Mouse (Mus musculus) embryonic facial prominence, embryonic 13.5 days (tissue): ENCODE measurements around the gene Rere. TPM values are rescaled to one million over a fixed set of nuclear protein-coding genes. Genes with fewer than 3 reads are reported as not detected.

ENCODE experiments used
- ATAC-seq: fragments of 200-750 bp; cut with Nextera tagmentation; 2 replicates; pipeline ENCODE4 v1.8.0; 2017; ENCODE audit warnings: low read depth; ENCODE audit not compliant: insufficient number of reproducible peaks, insufficient read depth, low FRiP score, low TSS enrichment
- H3K27ac ChIP-seq: fragments of 300-500 bp; sonication (generic); 2 replicates; pipeline ENCODE4 v1.5.1; 2015; ENCODE audit warnings: moderate library complexity, mild to moderate bottlenecking, inconsistent platforms
- H3K27me3 ChIP-seq: fragments of 300-500 bp; sonication (generic); 2 replicates; pipeline ENCODE4 v1.6.1; 2015; ENCODE audit warnings: mild to moderate bottlenecking, inconsistent platforms
- H3K36me3 ChIP-seq: fragments of 300-500 bp; sonication (generic); 2 replicates; pipeline ENCODE4 v1.6.1; 2015; ENCODE audit warnings: mild to moderate bottlenecking, inconsistent platforms
- H3K4me1 ChIP-seq: fragments of 300-500 bp; sonication (generic); 2 replicates; pipeline ENCODE4 v1.6.1; 2015; ENCODE audit warnings: inconsistent platforms
- H3K4me2 ChIP-seq: fragments of 300-500 bp; sonication (generic); 2 replicates; pipeline ENCODE4 v1.6.1; 2015; ENCODE audit warnings: moderate library complexity, mild to moderate bottlenecking, inconsistent platforms
- H3K4me3 ChIP-seq: fragments of 300-500 bp; sonication (generic); 2 replicates; pipeline ENCODE4 v1.5.1; 2015; ENCODE audit warnings: mild to moderate bottlenecking, inconsistent platforms
- H3K9ac ChIP-seq: fragments of 300-500 bp; sonication (generic); 2 replicates; pipeline ENCODE4 v1.6.1; 2015; ENCODE audit warnings: mild to moderate bottlenecking, inconsistent platforms
- H3K9me3 ChIP-seq: fragments of 300-500 bp; sonication (generic); 2 replicates; pipeline ENCODE4 v1.6.1; 2016; ENCODE audit warnings: inconsistent platforms
- WGBS: fragments of 180-500 bp; shearing (Covaris S2); methylation state at CpG from one replicate; pipeline ENCODE4 v1.1.7; 2015; ENCODE audit warnings: mixed read lengths; 5-methylcytosine and 5-hydroxymethylcytosine counted together
- polyA plus RNA-seq: library from polyadenylated mRNA; unstranded; fragments of >200 nt; fragmentation: Nextera tagmentation; extraction: Ambion mirVana; gene quantifications from 2 replicates; pipeline ENCODE4 v1.2.1, GENCODE M21; 2015

Gene Rere
- polyA plus RNA-seq, 1 experiment from 2014 or later = 23.3 TPM

DNA sequence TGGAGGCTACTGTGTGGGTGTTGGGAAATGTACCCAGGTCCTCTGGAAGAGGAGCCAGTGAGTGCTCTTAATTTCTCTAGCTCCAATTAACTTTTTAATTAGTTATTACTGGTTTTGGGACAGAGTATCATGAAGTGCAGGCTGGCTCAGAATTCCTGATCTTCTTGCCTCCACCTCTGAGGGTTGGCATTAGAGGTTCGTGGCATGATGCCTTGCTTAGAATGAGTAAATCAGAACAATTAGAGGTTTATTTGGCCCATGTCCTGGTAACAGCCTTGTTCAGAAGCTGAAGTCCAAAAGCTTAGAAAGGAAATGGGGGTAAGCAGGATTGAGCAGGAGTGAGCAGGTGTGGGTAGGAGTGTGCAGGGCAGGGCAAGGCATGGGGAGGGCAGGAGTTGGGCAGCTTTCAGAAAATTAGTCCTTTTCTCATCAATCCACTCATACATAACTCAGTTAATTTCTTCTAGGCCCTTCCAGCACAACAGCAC lies 94.0 kb downstream of the Rere start:
- no peaks in the 10 kb centered on the region for H3K27me3 ChIP-seq
- ATAC-seq = no peak
- 78% methylated on average over 1 of the region's 1 CpGs for WGBS
- H3K4me3 ChIP-seq = no peak overlapping the region
- no peak overlapping the region for H3K9ac ChIP-seq
- H3K9me3 ChIP-seq = no peaks in the 10 kb centered on the region
- H3K4me1 ChIP-seq = peaks cover 57% of the 10 kb centered on the region
- H3K27ac ChIP-seq = no peak overlapping the region
- H3K36me3 ChIP-seq = no peaks in the 10 kb centered on the region
- no peak overlapping the region for H3K4me2 ChIP-seq

GRCm38 (mm10) chr4:150379313-150379712 lies 97.9 kb downstream of the Rere start:
- no peak for ATAC-seq
- WGBS = 74% methylated on average over 6 of the region's 6 CpGs

DNA sequence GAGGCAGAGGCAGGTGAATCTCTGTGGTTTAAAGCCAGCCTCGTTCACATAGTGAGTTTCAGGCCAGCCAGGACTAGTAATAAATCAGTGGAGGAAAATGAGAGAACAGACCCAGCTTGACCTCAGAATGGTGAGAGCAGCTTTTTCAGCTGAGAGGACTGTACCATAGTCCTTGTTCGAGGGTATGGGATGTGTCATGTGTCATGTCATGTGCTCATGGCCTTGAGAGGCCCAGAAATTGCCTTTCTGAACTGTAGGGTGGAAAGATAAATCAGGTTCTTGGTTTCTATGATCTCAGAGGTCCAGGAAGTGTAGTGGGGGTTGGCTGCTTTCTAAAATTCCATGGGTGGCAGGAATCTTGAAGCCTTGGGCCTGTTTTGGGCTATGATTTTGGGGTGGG lies 98.3 kb downstream of the Rere start:
- Histone ChIP-seq H3K9me3 (no peaks in the 10 kb centered on the region), H3K4me2 (no peak overlapping the region), H3K4me3 (no peak overlapping the region), H3K27ac (no peak overlapping the region), H3K4me1 (peaks cover 40% of the 10 kb centered on the region), H3K36me3 (no peaks in the 10 kb centered on the region), H3K27me3 (no peaks in the 10 kb centered on the region), H3K9ac (no peak overlapping the region)
- no peak for ATAC-seq
- 70% methylated on average over 2 of the region's 2 CpGs for WGBS

More at GRCm38 (mm10) chr4:150379313-150379712, 97.9 kb downstream of the Rere start:
- H3K9me3 ChIP-seq = no peaks in the 10 kb centered on the region
- H3K4me1 ChIP-seq = peaks cover 42% of the 10 kb centered on the region
- H3K27me3 ChIP-seq = no peaks in the 10 kb centered on the region
- no peaks in the 10 kb centered on the region for H3K36me3 ChIP-seq
- H3K9ac ChIP-seq = no peak overlapping the region
- no peak overlapping the region for H3K4me2 ChIP-seq
- H3K4me3 ChIP-seq = no peak overlapping the region
- H3K27ac ChIP-seq = no peak overlapping the region

DNA sequence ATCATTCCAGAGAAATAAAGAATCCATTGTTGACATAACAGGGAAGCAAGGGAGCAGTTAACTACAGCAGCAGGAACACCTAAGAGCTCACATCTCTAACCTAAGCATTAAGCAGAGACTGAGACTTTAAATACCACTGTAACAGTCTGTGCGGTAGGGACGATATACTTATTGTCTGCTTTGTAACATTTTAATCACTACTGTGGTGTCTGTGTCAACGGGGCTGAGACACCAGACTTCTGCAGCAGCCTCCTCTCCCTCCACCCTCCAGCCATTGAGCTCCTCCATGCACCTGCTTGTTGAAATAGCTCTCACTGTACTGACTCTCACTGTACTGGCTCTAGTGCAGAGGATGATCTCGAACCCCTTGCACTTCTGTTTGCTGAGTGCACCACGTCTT lies 98.8 kb downstream of the Rere start:
- H3K27ac ChIP-seq = no peak overlapping the region
- WGBS = 78% methylated on average over 5 of the region's 5 CpGs

GRCm38 (mm10) chr4:150382504-150382903 lies 101.1 kb downstream of the Rere start:
- no peak for ATAC-seq
- Histone ChIP-seq H3K27ac (no peak overlapping the region), H3K4me1 (peaks cover 31% of the 10 kb centered on the region), H3K9ac (no peak overlapping the region), H3K4me3 (no peak overlapping the region), H3K27me3 (no peaks in the 10 kb centered on the region), H3K4me2 (no peak overlapping the region), H3K9me3 (no peaks in the 10 kb centered on the region), H3K36me3 (no peaks in the 10 kb centered on the region)
- WGBS = 84% methylated on average over 3 of the region's 3 CpGs

More for the DNA sequence above, 98.8 kb downstream of the Rere start:
- H3K4me2 ChIP-seq = no peak overlapping the region
- peaks cover 35% of the 10 kb centered on the region for H3K4me1 ChIP-seq
- no peaks in the 10 kb centered on the region for H3K27me3 ChIP-seq
- H3K4me3 ChIP-seq = no peak overlapping the region
- H3K36me3 ChIP-seq = no peaks in the 10 kb centered on the region
- ATAC-seq = no peak
- H3K9ac ChIP-seq = no peak overlapping the region
- no peaks in the 10 kb centered on the region for H3K9me3 ChIP-seq

DNA sequence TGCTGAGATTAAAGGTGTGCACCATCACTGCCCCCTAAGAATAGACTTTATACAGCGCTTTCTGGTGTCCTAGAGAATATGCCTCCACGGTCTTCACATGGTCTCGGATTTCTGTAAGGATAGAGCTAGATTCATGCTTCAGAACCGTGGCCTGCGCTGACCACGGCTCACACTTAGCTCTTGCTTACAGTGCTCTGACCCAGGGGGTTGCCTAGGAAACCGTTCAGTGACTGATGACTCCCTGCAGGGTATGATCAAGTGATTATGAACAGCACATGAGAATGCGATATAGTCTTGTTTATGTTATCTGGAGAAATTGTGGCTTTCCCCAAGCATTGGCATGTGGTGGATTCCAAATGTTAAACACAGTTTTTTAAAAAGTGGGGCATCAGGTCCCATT lies 103.0 kb downstream of the Rere start:
- WGBS = 54% methylated on average over 8 of the region's 8 CpGs
- Histone ChIP-seq H3K27me3 (no peaks in the 10 kb centered on the region), H3K36me3 (peaks cover 6% of the 10 kb centered on the region; the same call in 1 of the 2 replicates), H3K27ac (no peak overlapping the region), H3K4me2 (no peak overlapping the region), H3K9ac (no peak overlapping the region), H3K9me3 (no peaks in the 10 kb centered on the region), H3K4me3 (no peak overlapping the region), H3K4me1 (peaks cover 36% of the 10 kb centered on the region)
- no peak for ATAC-seq

- Histone ChIP-seq H3K4me2 (no peak overlapping the region), H3K27ac (no peak overlapping the region), H3K4me3 (no peak overlapping the region), H3K9ac (no peak overlapping the region), H3K4me1 (peaks cover 35% of the 10 kb centered on the region), H3K9me3 (no peaks in the 10 kb centered on the region), H3K27me3 (no peaks in the 10 kb centered on the region), H3K36me3 (peaks cover 6% of the 10 kb centered on the region; the same call in 1 of the 2 replicates)
- no peak for ATAC-seq
- WGBS = 65% methylated on average over 3 of the region's 3 CpGs
These were observed 103.5 kb downstream of the Rere start for GRCm38 (mm10) chr4:150384899-150385298.

- Histone ChIP-seq H3K4me2 (no peak overlapping the region), H3K4me1 (peaks cover 39% of the 10 kb centered on the region), H3K4me3 (no peak overlapping the region), H3K27ac (no peak overlapping the region), H3K9ac (no peak overlapping the region), H3K9me3 (no peaks in the 10 kb centered on the region), H3K36me3 (peaks cover 6% of the 10 kb centered on the region; the same call in 1 of the 2 replicates), H3K27me3 (no peaks in the 10 kb centered on the region)
- 34% methylated on average over 3 of the region's 3 CpGs for WGBS
- ATAC-seq = no peak
These were observed 107.1 kb downstream of the Rere start for GRCm38 (mm10) chr4:150388518-150388917.

GRCm38 (mm10) chr4:150393607-150394006 lies 112.2 kb downstream of the Rere start:
- no peak overlapping the region for H3K9ac ChIP-seq
- no peak overlapping the region for H3K4me3 ChIP-seq
- H3K4me1 ChIP-seq = peaks cover 71% of the 10 kb centered on the region

GRCm38 (mm10) chr4:150394091-150394490 lies 112.6 kb downstream of the Rere start:
- ATAC-seq = no peak
- H3K4me1 ChIP-seq = peaks cover 71% of the 10 kb centered on the region
- 76% methylated on average over 4 of the region's 4 CpGs for WGBS
- no peaks in the 10 kb centered on the region for H3K27me3 ChIP-seq
- no peak overlapping the region for H3K27ac ChIP-seq
- H3K4me2 ChIP-seq = no peak overlapping the region
- no peak overlapping the region for H3K4me3 ChIP-seq
- H3K9ac ChIP-seq = no peak overlapping the region
- no peaks in the 10 kb centered on the region for H3K9me3 ChIP-seq
- no peaks in the 10 kb centered on the region for H3K36me3 ChIP-seq

More at GRCm38 (mm10) chr4:150393607-150394006, 112.2 kb downstream of the Rere start:
- Histone ChIP-seq H3K9me3 (no peaks in the 10 kb centered on the region), H3K27me3 (no peaks in the 10 kb centered on the region), H3K4me2 (no peak overlapping the region), H3K27ac (no peak overlapping the region), H3K36me3 (no peaks in the 10 kb centered on the region)
- no peak for ATAC-seq
- WGBS = 25% methylated on average over 8 of the region's 8 CpGs

DNA sequence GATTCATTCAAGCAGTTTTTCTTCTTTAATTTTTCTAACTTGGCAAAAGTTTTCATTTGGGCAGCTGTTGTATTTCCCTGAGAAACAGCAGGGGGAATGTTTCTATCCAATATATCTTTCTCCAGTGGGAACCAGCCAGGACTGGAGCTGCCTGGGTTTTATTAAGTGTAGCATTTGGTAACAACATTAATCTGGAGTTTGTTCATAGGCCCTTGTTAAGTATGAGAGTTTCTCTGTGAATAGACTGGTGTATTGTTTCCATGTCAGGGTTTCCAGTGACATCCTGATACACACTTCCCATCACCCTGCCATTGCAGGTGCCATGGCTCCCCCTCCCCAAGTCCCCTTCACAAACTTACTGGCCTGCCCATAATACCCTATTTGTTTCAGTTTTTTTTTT lies 114.9 kb downstream of the Rere start:
- Histone ChIP-seq H3K4me1 (peaks cover 79% of the 10 kb centered on the region), H3K4me3 (no peak overlapping the region), H3K4me2 (no peak overlapping the region), H3K36me3 (no peaks in the 10 kb centered on the region), H3K27me3 (no peaks in the 10 kb centered on the region), H3K27ac (peak overlapping the region; percentile 86), H3K9ac (no peak overlapping the region), H3K9me3 (no peaks in the 10 kb centered on the region)
- no peak for ATAC-seq

DNA sequence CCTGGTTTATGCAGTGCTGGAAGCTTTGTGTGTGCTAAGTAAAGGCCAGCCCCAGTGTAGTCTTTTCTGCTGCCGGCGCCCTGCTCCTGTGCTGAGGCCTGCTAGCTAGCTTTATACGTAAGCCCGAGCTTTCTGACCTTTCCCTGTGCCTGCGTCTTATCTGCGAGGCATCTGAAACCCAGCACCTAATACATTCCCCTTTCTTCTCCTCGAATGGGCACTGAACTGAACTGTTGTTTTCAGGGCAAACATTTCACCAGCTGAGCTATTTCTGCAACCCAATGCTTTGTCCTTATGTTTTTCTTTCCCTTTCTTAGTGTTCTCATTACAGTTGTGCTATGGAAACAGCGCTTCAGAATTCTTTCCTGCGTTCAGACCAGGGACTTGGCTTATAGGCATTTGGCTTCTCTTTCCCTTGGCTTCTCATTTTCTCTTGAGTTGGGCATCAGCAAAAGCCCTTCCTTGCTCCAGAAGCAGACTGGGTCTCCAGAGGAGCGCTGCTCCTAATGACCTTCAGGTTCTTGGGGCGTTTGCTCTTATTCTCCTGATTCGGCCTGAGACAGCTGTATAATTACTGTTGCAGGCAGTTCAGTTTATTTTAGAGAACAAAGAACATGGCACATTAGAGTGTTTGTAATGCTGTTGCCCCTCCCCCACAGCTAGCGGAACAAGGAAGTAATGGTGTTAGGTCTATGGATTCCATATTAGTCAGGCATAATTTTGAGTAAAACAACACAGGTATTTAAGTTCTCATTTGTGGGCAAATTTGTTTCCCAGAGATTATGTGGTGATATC lies 115.6 kb downstream of the Rere start:
- peak; percentile 30; the same call in 1 of the 2 replicates for ATAC-seq
- Histone ChIP-seq H3K4me1 (peaks cover 86% of the 10 kb centered on the region), H3K9ac (peak overlapping the region; percentile 49; the same call in 1 of the 2 replicates), H3K36me3 (no peaks in the 10 kb centered on the region), H3K27me3 (no peaks in the 10 kb centered on the region), H3K4me2 (peak overlapping the region; percentile 34; the same call in 1 of the 2 replicates), H3K4me3 (no peak overlapping the region), H3K27ac (peak overlapping the region; percentile 86), H3K9me3 (no peaks in the 10 kb centered on the region)
- WGBS = 27% methylated on average over 13 of the region's 13 CpGs
